ENCODE assay signal across 26 mouse cellular contexts in genomic region chr11:95807884-95808283, GRCm38 (mm10). TPM values are rescaled to one million over a fixed set of nuclear protein-coding genes. Genes with fewer than 3 reads are reported as not detected.
DNase-seq lines count a peak whose midpoint lies in the region; ATAC-seq lines count a peak whose summit lies in the region.
"Had no signal": no experiment of that assay in that cellular context is flagged by ENCODE, and none has a peak within 500 bp of the region (broad histone marks: within the 10 kb centered on the region; RNA-seq: fewer than 3 reads in every experiment).

No protein-coding gene starts in this region.

- H3K4me1 ChIP-seq in heart, embryonic 12.5 days (replicated peaks): peaks cover 7% of the 10 kb centered on the region
- peaks cover 13% of the 10 kb centered on the region for H3K4me1 ChIP-seq in midbrain, embryonic 11.5 days (ENCODE audit: control insufficient read depth, insufficient read depth, low read length)
- H3K4me1 ChIP-seq in midbrain, embryonic 13.5 days (replicated peaks): peaks cover 7% of the 10 kb centered on the region
- H3K4me1 ChIP-seq in liver, embryonic 12.5 days: peaks cover 96% of the 10 kb centered on the region
- H3K4me1 ChIP-seq in hindbrain, embryonic 13.5 days (replicated peaks): 0 out of 2 replicates have a peak, but pooled peaks cover 3% of the 10 kb centered on the region
- H3K4me1 ChIP-seq: forebrain, embryonic 13.5 days; limb, embryonic 13.5 days; lung, embryonic 15.5 days had no signal

- intact Hi-C loops in heart, postnatal 10 days (cut with DNase I): no loop called here

- H3K9me3 ChIP-seq in heart, embryonic 12.5 days (replicated peaks): peaks cover 10% of the 10 kb centered on the region
- H3K9me3 ChIP-seq in midbrain, embryonic 11.5 days (ENCODE audit: control insufficient read depth, low read length): no peaks in the 10 kb centered on the region; the same call in 1 of the 2 replicates
- H3K9me3 ChIP-seq in midbrain, embryonic 13.5 days: peaks cover 3% of the 10 kb centered on the region; the same call in 1 of the 2 replicates
- peaks cover 10% of the 10 kb centered on the region; the same call in 1 of the 2 replicates for H3K9me3 ChIP-seq in liver, embryonic 12.5 days (replicated peaks)
- H3K9me3 ChIP-seq in hindbrain, embryonic 13.5 days: no peaks in the 10 kb centered on the region
- H3K9me3 ChIP-seq: heart, embryonic 15.5 days; lung, embryonic 15.5 days had no signal

- 93% methylated on average over 5 of the region's 5 CpGs for WGBS in heart, embryonic 12.5 days
- 85% methylated on average over 5 of the region's 5 CpGs for WGBS in midbrain, embryonic 11.5 days
- 83% methylated on average over 5 of the region's 5 CpGs for WGBS in midbrain, embryonic 13.5 days
- 83% methylated on average over 5 of the region's 5 CpGs for WGBS in liver, embryonic 12.5 days (ENCODE audit: insufficient replicate concordance)
- WGBS in hindbrain, embryonic 13.5 days: 98% methylated on average over 5 of the region's 5 CpGs

- ATAC-seq in heart, embryonic 12.5 days (ENCODE audit: insufficient number of reproducible peaks, low FRiP score): no peak
- ATAC-seq in midbrain, embryonic 11.5 days (ENCODE audit: low FRiP score): no peak
- no peak for ATAC-seq in midbrain, embryonic 13.5 days
- ATAC-seq in liver, embryonic 12.5 days: no peak
- no peak for ATAC-seq in hindbrain, embryonic 13.5 days (ENCODE audit: low FRiP score)
- ATAC-seq: forebrain, embryonic 13.5 days; intestine, postnatal 0 days; Patski had no signal

- H3K36me3 ChIP-seq in heart, embryonic 12.5 days: no peaks in the 10 kb centered on the region
- no peaks in the 10 kb centered on the region for H3K36me3 ChIP-seq in midbrain, embryonic 11.5 days (ENCODE audit: control insufficient read depth, insufficient read depth, low read length)
- H3K36me3 ChIP-seq in midbrain, embryonic 13.5 days: no peaks in the 10 kb centered on the region
- no peaks in the 10 kb centered on the region for H3K36me3 ChIP-seq in liver, embryonic 12.5 days
- H3K36me3 ChIP-seq in hindbrain, embryonic 13.5 days: no peaks in the 10 kb centered on the region
- H3K36me3 ChIP-seq: heart, embryonic 15.5 days; kidney, embryonic 15.5 days; limb, embryonic 13.5 days; lung, embryonic 15.5 days; neural tube, embryonic 12.5 days had no signal

- peak overlapping the region; percentile 34; the same call in 1 of the 2 replicates for H3K27ac ChIP-seq in heart, embryonic 12.5 days (ENCODE audit: poor library complexity, severe bottlenecking)
- H3K27ac ChIP-seq in midbrain, embryonic 11.5 days (ENCODE audit: low read depth, low read length): no peak overlapping the region
- H3K27ac ChIP-seq in midbrain, embryonic 13.5 days: no peak overlapping the region
- H3K27ac ChIP-seq in liver, embryonic 12.5 days: peak overlapping the region; percentile 100
- no peak overlapping the region for H3K27ac ChIP-seq in hindbrain, embryonic 13.5 days
- H3K27ac ChIP-seq: forebrain, embryonic 13.5 days; heart, embryonic 15.5 days; kidney, embryonic 15.5 days; limb, embryonic 13.5 days; lung, embryonic 15.5 days; neural tube, embryonic 12.5 days had no signal

- no peak overlapping the region for H3K4me2 ChIP-seq in heart, embryonic 12.5 days
- H3K4me2 ChIP-seq in midbrain, embryonic 11.5 days: no peak overlapping the region
- H3K4me2 ChIP-seq in midbrain, embryonic 13.5 days (replicated peaks): no peak overlapping the region
- peak overlapping the region; percentile 67 for H3K4me2 ChIP-seq in liver, embryonic 12.5 days
- H3K4me2 ChIP-seq in hindbrain, embryonic 13.5 days: no peak overlapping the region
- H3K4me2 ChIP-seq: forebrain, embryonic 13.5 days; heart, embryonic 15.5 days; kidney, embryonic 15.5 days; limb, embryonic 13.5 days; lung, embryonic 15.5 days; neural tube, embryonic 12.5 days had no signal

- H3K27me3 ChIP-seq in heart, embryonic 12.5 days (replicated peaks): no peaks in the 10 kb centered on the region
- H3K27me3 ChIP-seq in midbrain, embryonic 11.5 days (ENCODE audit: control insufficient read depth, insufficient read depth, low read length): no peaks in the 10 kb centered on the region
- no peaks in the 10 kb centered on the region for H3K27me3 ChIP-seq in midbrain, embryonic 13.5 days
- 0 out of 2 replicates have a peak, but pooled peaks cover 4% of the 10 kb centered on the region for H3K27me3 ChIP-seq in liver, embryonic 12.5 days (replicated peaks)
- no peaks in the 10 kb centered on the region for H3K27me3 ChIP-seq in hindbrain, embryonic 13.5 days
- H3K27me3 ChIP-seq: forebrain, embryonic 13.5 days; heart, embryonic 15.5 days; kidney, embryonic 15.5 days; limb, embryonic 13.5 days; lung, embryonic 15.5 days; neural tube, embryonic 12.5 days; Patski had no signal

- H3K9ac ChIP-seq in heart, embryonic 12.5 days: no peak overlapping the region
- no peak overlapping the region for H3K9ac ChIP-seq in midbrain, embryonic 11.5 days (ENCODE audit: low read length)
- no peak overlapping the region for H3K9ac ChIP-seq in midbrain, embryonic 13.5 days (replicated peaks)
- H3K9ac ChIP-seq in liver, embryonic 12.5 days: peak overlapping the region; percentile 75
- no peak overlapping the region for H3K9ac ChIP-seq in hindbrain, embryonic 13.5 days
- H3K9ac ChIP-seq: forebrain, embryonic 13.5 days; heart, embryonic 15.5 days; kidney, embryonic 15.5 days; limb, embryonic 13.5 days; lung, embryonic 15.5 days; neural tube, embryonic 12.5 days had no signal

- DNase-seq in heart, postnatal 10 days: no peak
- DNase-seq in midbrain, embryonic 11.5 days (ENCODE audit: low spot score, missing footprints): peak; percentile 59
- DNase-seq in layer of hippocampus, postnatal 36 days: no peak
- DNase-seq: adrenal gland, postnatal 36 days; cerebellum, adult 11-12 months; cerebellum, postnatal 10 days; kidney, postnatal 36 days; lung, postnatal 4 days; midbrain, embryonic 14.5 days; right cerebral cortex, postnatal 25 days; spleen, adult 18-20 months; thymus, postnatal 14 days had no signal

- no peak overlapping the region for H3K4me3 ChIP-seq in heart, embryonic 12.5 days
- no peak overlapping the region for H3K4me3 ChIP-seq in midbrain, embryonic 11.5 days (ENCODE audit: low read depth, low read length)
- H3K4me3 ChIP-seq in midbrain, embryonic 13.5 days (replicated peaks): no peak overlapping the region
- peak overlapping the region; percentile 32 for H3K4me3 ChIP-seq in liver, embryonic 12.5 days
- H3K4me3 ChIP-seq in hindbrain, embryonic 13.5 days: no peak overlapping the region
- H3K4me3 ChIP-seq: forebrain, embryonic 13.5 days; heart, embryonic 15.5 days; kidney, embryonic 15.5 days; limb, embryonic 13.5 days; lung, embryonic 15.5 days; neural tube, embryonic 12.5 days had no signal

RNA-seq across cellular contexts. Expression of gene Phospho1, which starts 16.4 kb away (rescaled TPM):
- polyA plus RNA-seq in heart, embryonic 12.5 days (2016; fragmentation: Nextera tagmentation; extraction: Ambion mirVana): 0.65 and 0.66 TPM in 2 replicates
- 100 to 1,000 TPM; 129 to 148 TPM for total RNA-seq in heart, postnatal 10 days (2021)
- not detected in 2 replicates for polyA plus RNA-seq in midbrain, embryonic 11.5 days (2014; fragmentation: Nextera tagmentation; extraction: Ambion mirVana)
- not detected in 2 replicates for polyA plus RNA-seq in midbrain, embryonic 13.5 days (2015; fragmentation: Nextera tagmentation; extraction: Ambion mirVana)
- 2.7 and 3.4 TPM in 2 replicates for polyA plus RNA-seq in liver, embryonic 12.5 days (2016; fragmentation: Nextera tagmentation; extraction: Ambion mirVana)
- 10 to 100 TPM; 55.8 to 62.3 TPM for total RNA-seq in layer of hippocampus, postnatal 36 days (2021)
- 0.39 TPM in 1 of 2 replicates, not detected in the other for polyA plus RNA-seq in hindbrain, embryonic 13.5 days (2015; fragmentation: Nextera tagmentation; extraction: Ambion mirVana)
- polyA plus RNA-seq: embryonic facial prominence, embryonic 11.5 days; forebrain, embryonic 13.5 days; kidney, embryonic 15.5 days; neural tube, embryonic 12.5 days; stomach, embryonic 14.5 days had no signal

RNA-seq across cellular contexts. Expression of gene Gngt2, which starts 29.1 kb away (rescaled TPM):
- polyA plus RNA-seq in heart, embryonic 12.5 days (2016; fragmentation: Nextera tagmentation; extraction: Ambion mirVana): 39.1 and 39.2 TPM in 2 replicates
- total RNA-seq in heart, postnatal 10 days (2021): 10 to 100 TPM; 24.7 to 26.0 TPM
- 4.9 and 5.6 TPM in 2 replicates for polyA plus RNA-seq in midbrain, embryonic 11.5 days (2014; fragmentation: Nextera tagmentation; extraction: Ambion mirVana)
- 2.7 and 3.8 TPM in 2 replicates for polyA plus RNA-seq in midbrain, embryonic 13.5 days (2015; fragmentation: Nextera tagmentation; extraction: Ambion mirVana)
- 15.8 and 16.7 TPM in 2 replicates for polyA plus RNA-seq in liver, embryonic 12.5 days (2016; fragmentation: Nextera tagmentation; extraction: Ambion mirVana)
- total RNA-seq in layer of hippocampus, postnatal 36 days (2021): 1 to 10 TPM; 3.1 to 4.7 TPM
- polyA plus RNA-seq in hindbrain, embryonic 13.5 days (2015; fragmentation: Nextera tagmentation; extraction: Ambion mirVana): 4.1 and 4.8 TPM in 2 replicates
- polyA plus RNA-seq: Patski had no signal

RNA-seq across cellular contexts. Expression of gene Abi3, which starts 34.4 kb away (rescaled TPM):
- 22.3 and 26.0 TPM in 2 replicates for polyA plus RNA-seq in heart, embryonic 12.5 days (2016; fragmentation: Nextera tagmentation; extraction: Ambion mirVana)
- total RNA-seq in heart, postnatal 10 days (2021): 10 to 100 TPM; 16.2 to 21.1 TPM
- polyA plus RNA-seq in midbrain, embryonic 11.5 days (2014; fragmentation: Nextera tagmentation; extraction: Ambion mirVana): 1.2 and 2.1 TPM in 2 replicates
- 1.1 and 1.6 TPM in 2 replicates for polyA plus RNA-seq in midbrain, embryonic 13.5 days (2015; fragmentation: Nextera tagmentation; extraction: Ambion mirVana)
- polyA plus RNA-seq in liver, embryonic 12.5 days (2016; fragmentation: Nextera tagmentation; extraction: Ambion mirVana): 7.3 and 7.6 TPM in 2 replicates
- 1 to 10 TPM; 6.2 to 6.4 TPM for total RNA-seq in layer of hippocampus, postnatal 36 days (2021)
- polyA plus RNA-seq in hindbrain, embryonic 13.5 days (2015; fragmentation: Nextera tagmentation; extraction: Ambion mirVana): 2.1 and 2.4 TPM in 2 replicates
- polyA plus RNA-seq: Patski had no signal

Comparison
In these comparisons a context has a peak if more than half of its experiments do, and no peak if none do; other contexts are left out.
1. H3K27ac ChIP-seq: peak in heart, embryonic 12.5 days (single experiment) and liver, embryonic 12.5 days (single experiment); none in midbrain, embryonic 11.5 days (single experiment), midbrain, embryonic 13.5 days (single experiment) and hindbrain, embryonic 13.5 days (single experiment).